Mouse (Mus musculus): Measurements from ENCODE around the gene D130043K22Rik.
"Not testable (repeated sequence)": the region's sequence is repeated elsewhere in the genome, so short reads cannot be mapped to it uniquely, and the experiment has no call there.

D130043K22Rik gene

GRCm38 (mm10) chr13:24832131-24832810 is 12.7 kb upstream of the D130043K22Rik start:
- no peak for DNase-seq

GRCm38 (mm10) chr13:24832811-24833155 is 12.2 kb upstream of the D130043K22Rik start:
- no peak for DNase-seq

GRCm38 (mm10) chr13:24837765-24838164 is 7.2 kb upstream of the D130043K22Rik start:
- not testable (repeated sequence) for DNase-seq

GRCm38 (mm10) chr13:24839831-24840230 is 5.1 kb upstream of the D130043K22Rik start:
- no peak for DNase-seq

- no peak for DNase-seq
Observed at GRCm38 (mm10) chr13:24841702-24842101, 3.2 kb upstream of the D130043K22Rik start.

- DNase-seq: no peak
Observed at GRCm38 (mm10) chr13:24849318-24849717, 4.4 kb downstream of the D130043K22Rik start.

GRCm38 (mm10) chr13:24851989-24852388 is 7.1 kb downstream of the D130043K22Rik start:
- DNase-seq: no peak

GRCm38 (mm10) chr13:24852570-24852969 is 7.6 kb downstream of the D130043K22Rik start:
- no peak for DNase-seq

- DNase-seq: no peak
Observed at GRCm38 (mm10) chr13:24859115-24859514, 14.2 kb downstream of the D130043K22Rik start.

GRCm38 (mm10) chr13:24861084-24861483 is 16.1 kb downstream of the D130043K22Rik start:
- DNase-seq: no peak

- no peak for DNase-seq
Observed at GRCm38 (mm10) chr13:24862021-24862420, 17.1 kb downstream of the D130043K22Rik start.

- DNase-seq: peak; percentile 17
Observed at GRCm38 (mm10) chr13:24862520-24862919, 17.6 kb downstream of the D130043K22Rik start.

GRCm38 (mm10) chr13:24866430-24867402 is 21.8 kb downstream of the D130043K22Rik start:
- DNase-seq: no peak

GRCm38 (mm10) chr13:24867789-24868188 is 22.9 kb downstream of the D130043K22Rik start:
- no peak for DNase-seq

GRCm38 (mm10) chr13:24868233-24868632 is 23.3 kb downstream of the D130043K22Rik start:
- no peak for DNase-seq

GRCm38 (mm10) chr13:24879359-24880040 is 34.6 kb downstream of the D130043K22Rik start:
- DNase-seq: no peak

- no peak for DNase-seq
Observed at GRCm38 (mm10) chr13:24880208-24880607, 35.3 kb downstream of the D130043K22Rik start.

GRCm38 (mm10) chr13:24880704-24881103 is 35.8 kb downstream of the D130043K22Rik start:
- no peak for DNase-seq

GRCm38 (mm10) chr13:24882411-24882810 is 37.5 kb downstream of the D130043K22Rik start:
- no peak for DNase-seq

GRCm38 (mm10) chr13:24889554-24889953 is 44.6 kb downstream of the D130043K22Rik start:
- no peak for DNase-seq

GRCm38 (mm10) chr13:24892516-24892915 is 47.6 kb downstream of the D130043K22Rik start:
- no peak for DNase-seq

- DNase-seq: no peak
Observed at GRCm38 (mm10) chr13:24893880-24894279, 48.9 kb downstream of the D130043K22Rik start.

- no peak for DNase-seq
Observed at GRCm38 (mm10) chr13:24901916-24902315, 57.0 kb downstream of the D130043K22Rik start.

Data from layer of hippocampus, adult 9-11 months (tissue).